Mouse (Mus musculus) 3T3-L1 (cell line): ENCODE data around the gene Tax1bp1.
"Not testable (repeated sequence)": the region's sequence is repeated elsewhere in the genome, so short reads cannot be mapped to it uniquely, and the experiment has no call there.

Source experiments
- DNase-seq: peaks from one replicate; pipeline ENCODE4 v3.0.0-alpha.2; 2015; ENCODE audit warnings: low read depth, low spot score

The Tax1bp1 gene

DNA sequence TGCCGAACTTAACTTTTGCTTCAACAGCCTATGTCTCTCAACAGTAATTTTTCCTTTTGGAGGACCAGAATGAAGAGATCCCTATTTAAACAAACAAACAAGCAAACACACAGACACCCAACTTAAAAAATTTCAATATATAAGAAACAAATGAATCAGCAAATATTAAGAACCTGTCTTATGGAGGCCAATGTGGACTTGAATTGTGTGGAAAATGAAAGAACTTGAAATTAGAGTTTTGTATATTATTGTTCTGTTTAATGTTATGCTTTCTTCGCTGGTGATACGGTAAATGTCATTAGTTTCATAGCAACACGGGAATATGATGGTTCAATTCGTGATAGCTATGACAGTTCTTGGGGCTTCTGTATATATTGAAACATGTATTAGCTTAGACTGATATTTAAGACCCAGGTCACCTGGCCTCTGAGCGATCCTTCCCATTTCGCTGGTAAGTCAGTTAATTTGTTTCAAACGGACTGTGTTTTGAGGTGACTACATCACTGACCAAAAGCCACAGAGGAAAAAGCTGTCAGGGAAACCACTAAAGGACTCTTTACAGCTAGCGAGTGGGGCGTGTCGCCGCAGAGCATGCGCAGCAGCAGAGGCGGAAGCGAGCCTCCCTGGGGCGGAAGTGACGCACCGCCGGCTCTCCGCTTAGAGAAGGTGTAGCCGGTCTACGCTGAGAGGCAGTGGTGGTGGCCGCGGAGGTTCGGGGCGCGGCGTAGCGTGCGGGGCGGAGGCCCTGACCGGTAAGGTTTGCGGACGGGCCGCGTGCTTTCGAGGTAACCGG, at the start of gene Tax1bp1:
Tax1bp1 (plus strand) TSS at position 626 of the 793 bp plus-strand sequence.
- DNase-seq = peak; percentile 95

DNA sequence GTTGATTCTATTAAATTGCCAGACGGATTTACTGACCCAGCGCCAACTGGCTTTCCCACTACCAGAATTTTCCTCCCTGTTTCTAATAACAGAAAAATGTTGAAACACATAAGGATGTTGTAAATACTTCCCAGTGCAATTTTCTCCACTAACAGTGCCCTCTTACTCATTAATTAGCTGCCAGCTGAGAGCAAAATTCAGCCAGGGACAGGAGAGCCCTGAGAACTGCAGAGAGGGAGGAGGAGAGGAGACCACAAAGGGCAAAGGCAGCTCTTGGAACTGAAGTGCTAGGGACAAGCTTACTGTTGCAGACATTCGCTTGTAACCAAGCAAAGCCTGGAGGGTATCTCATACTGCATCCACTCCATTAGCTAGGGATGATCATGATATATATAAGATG, 45.9 kb upstream of the Tax1bp1 start:
- DNase-seq = no peak

DNA sequence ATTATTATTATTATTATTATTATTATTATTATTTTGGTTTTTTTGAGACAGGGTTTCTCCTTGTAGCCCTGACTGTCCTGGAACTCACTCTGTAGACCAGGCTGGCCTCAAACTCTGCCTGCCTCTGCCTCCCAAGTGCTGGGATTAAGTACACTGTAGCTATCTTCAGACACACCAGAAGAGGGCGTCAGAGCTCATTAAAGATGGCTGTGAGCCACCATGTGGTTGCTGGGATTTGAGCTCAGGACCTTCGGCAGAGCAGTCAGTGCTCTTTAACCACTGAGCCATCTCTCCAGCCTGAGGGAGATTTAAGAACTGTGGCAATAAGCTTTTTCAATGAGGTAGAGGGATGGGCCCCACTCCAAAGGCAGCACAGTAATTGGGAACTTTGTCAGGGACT, 43.7 kb upstream of the Tax1bp1 start:
- DNase-seq = not testable (repeated sequence)

DNA sequence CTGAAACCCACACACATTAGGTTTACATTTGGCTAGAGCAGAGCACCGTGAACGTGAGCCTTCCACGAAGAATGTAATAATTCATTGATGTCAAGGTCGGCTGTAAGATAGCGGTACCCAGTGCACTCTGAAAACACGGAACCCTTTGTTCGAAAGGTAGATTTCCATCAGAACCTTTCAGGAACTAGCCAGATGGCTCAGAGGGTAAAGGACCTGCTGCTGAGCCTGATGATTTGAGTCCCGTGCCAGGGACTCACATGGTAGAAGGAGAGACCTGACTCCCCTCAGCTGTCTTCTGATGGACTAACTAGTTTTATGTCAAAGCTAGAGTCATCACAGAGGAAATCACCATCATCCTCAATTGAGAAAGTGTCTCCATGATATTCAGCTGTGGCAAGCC, 41.7 kb upstream of the Tax1bp1 start:
- no peak for DNase-seq

DNA sequence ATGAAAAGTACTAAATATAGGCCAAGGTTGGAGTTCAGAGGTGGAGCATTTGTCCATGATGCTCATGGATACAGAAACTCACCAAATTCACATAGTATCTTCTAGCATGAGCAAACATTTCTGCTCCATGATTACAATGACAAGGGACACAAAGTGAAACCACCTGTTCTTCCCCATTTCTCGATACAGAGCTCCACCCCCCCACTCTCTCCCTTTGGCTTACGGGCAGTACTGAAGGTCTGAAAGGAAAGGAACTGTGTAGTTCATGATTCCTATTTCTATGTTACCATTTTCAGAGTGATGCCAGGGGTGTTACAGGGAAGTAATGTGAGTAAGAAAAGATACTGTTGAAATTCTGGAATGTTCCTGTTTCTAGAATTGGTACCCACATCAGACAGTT, 41.0 kb upstream of the Tax1bp1 start:
- no peak for DNase-seq

DNA sequence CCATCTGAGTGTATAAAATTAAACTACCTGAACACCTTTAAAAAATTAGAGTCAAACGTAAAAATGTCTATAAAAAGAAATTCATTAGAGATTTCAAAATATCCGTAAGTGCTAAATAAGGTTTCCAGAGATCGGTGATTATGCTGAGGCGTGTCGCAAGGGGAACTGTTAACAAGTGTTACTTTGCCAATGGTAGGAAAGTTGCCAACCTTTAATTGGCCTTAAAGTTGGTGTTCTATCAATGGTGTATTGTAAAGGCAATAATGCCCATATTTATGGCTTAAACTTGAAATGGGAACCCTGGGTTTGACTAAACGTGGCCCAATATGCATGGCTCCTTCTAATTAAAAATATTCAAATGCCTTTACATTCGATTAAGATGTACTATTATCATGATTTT, 39.8 kb upstream of the Tax1bp1 start:
- DNase-seq = no peak

DNA sequence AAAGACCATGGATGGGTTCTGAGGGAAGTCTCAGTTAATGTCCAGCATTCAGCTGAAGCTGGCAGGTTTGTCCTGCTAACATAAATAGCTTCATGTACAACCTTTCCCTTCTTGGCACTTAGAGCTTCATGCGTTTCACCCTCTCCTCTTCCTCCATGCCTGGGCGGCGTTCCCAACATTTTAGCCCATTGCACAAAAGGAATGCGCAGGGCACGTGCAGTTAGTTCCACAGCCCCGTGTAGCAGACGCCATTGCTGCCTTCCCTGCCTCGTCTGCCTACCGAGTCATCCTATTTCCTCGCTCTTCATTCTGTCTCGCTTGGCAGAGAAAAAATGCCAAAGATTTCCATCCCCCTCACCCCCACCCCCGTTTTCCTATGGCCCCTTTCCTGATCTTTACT, 39.0 kb upstream of the Tax1bp1 start:
- DNase-seq = no peak

DNA sequence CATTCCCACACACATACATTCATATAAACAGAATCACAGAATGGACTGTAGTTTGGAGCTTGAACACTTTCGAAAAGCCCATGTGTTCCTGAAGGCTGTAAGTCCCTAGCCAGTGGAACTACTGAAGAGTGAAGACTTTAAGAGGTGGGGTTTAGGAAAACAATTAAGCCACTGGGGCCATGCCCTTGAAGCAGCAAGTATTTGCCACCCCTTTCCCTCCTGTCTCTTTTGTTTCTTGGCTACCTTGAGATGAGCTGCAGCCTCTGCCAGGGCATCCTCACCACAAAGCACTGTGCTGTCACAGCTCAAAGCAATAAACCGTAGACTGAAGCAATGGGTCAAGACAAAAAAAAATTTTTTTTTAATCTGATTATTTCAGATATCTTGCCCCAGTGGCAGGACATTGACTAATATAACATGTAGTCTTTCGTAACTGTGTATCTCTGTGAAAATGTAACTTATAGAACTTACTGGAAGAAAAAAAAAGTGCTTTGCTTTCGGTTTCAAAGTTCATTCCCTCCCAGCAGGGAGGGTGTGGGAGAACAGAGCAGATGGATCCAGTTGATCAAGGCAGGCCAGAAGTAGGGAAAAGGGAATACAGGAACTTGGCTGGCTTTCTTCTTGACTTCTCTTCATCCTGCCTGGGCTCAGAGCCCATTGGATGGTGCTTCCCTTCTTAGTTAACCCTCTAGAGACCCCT, 38.2 kb upstream of the Tax1bp1 start:
- peak; percentile 47 for DNase-seq

DNA sequence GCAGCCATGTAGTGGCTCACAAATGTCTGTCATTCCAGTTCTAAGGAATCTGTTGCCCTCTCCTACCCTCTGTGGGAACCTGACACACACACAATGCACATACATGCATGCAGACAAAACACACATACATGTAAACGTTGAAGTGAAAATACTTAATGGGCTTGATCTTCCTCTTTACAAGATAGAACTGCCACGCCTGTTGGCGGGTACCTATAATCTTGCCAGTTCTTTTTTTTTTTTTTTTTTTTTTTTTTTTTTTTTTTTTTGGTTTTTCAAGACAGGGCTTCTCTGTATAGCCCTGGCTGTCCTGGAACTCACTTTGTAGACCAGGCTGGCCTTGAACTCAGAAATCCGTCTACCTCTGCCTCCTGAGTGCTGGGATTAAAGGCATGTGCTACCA, 36.0 kb upstream of the Tax1bp1 start:
- DNase-seq = not testable (repeated sequence)

DNA sequence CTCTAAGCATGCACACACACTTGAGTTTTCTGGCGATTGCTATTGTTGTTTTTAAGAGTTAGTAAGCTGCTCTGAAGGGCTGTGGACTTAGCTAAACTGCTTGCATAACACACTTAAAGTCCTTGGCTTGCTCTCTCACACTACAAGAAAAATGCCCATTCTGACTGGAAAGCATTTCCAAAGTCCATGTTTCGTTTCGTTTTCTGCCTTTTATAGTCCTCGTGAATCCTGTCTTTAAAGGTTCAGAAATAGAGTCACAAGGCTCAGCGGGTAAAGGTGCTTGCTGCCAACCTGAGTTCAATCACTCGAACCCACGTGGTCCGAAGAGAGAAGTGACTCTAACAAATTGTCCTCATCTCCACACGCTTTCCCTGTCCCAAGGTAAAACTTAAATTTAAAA, 34.0 kb upstream of the Tax1bp1 start:
- DNase-seq = no peak

DNA sequence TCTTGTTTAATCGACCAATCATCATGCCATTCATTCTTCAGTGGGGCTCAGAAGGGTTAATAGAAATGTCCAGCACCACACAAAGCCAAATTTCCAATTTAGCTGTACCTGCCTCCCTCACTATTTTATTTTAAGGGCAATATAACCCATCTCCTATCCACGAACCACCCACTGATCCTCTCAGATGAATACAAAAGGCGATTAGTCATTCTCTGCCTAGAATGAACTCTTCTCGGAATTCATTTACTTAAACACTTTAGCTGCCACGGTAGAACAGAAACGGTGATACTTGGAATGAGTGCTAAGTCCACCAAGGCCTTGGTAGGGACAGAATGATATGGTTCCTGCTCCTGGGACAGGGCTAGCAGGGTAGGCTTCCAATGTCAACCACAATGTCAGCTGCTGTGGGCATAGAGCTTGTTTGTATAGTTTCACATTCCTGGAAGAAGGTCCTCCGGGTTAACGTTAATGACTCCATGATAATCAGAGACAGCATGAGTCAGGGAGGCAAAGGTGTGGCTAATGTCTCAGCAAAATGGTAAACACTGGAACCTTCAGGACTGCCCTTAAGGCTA, 33.0 kb upstream of the Tax1bp1 start:
- DNase-seq = no peak

DNA sequence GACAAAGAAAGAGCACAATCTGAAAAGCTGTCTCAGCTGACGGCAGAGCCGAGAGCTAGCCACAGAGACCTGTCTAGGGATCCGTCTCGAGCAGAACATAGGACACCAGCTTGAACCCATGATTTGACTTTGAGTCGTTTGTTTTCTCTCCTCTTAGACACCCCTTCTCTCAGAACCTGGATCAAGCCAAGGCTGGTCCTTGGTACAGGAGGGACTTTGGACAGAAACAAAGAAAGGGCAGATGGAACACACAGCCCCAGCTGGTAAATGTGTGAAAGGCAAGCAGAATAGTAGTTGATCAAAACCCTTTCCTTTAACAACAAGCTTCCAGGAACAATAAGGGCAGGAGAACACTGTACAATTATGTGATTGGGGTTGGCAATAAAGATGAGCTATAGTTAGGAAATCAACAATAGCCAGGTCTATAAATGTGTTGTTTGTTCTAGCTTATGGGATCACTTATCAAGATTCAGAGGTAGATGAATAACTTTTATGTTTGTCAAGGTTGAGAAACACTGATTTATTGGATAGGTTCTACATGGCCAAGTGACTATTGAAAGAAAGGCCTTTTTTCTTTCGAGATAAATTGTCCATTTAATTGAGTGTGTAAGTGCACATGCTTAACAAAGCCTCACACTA, 31.6 kb upstream of the Tax1bp1 start:
- DNase-seq = no peak

DNA sequence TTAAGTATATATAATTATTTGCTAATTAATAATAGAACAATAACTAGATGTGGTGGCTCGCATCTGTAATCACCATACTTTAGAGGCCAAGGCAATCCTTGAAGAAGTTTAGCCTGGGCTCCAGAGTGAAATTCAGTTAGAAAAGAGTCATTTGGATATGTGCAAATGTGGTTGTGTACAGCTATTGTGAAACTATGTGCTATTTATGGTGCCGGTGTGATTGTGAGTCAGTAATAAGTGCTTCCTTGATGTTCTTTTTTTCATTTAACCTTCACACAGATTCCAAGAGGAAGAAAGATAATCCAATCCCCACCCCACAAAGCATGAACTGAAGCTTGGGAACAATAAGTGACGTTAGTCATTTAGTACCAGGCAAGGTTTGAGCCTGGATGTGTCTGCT, 30.9 kb upstream of the Tax1bp1 start:
- no peak for DNase-seq

DNA sequence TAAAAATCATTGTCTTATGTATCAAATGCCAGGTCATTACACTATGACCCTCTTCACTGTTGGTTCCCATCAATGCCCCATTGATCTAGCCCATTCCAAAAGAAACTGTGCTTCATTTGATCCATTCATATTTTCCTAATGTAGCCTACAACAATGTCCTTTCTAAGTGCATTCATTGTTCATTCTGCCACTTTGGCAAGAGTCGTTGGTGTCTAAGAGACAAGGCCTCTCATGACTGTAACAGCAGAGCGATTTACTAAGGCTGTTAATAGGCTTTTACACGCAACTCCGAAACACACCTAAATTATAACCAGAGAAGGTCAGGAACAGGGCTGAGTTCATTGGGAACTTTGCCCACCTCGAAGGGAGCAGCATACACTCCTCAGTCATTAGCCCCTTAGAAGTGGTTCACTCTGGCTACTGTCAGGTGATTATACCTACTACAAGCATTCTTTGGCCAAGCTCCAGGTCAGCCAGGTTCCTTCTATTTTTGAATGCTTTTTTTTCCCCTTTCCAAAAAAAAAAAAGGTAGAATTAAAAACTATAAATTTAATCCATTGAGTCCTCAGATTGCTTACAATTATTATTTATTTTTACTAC, 26.5 kb upstream of the Tax1bp1 start:
- DNase-seq = no peak

DNA sequence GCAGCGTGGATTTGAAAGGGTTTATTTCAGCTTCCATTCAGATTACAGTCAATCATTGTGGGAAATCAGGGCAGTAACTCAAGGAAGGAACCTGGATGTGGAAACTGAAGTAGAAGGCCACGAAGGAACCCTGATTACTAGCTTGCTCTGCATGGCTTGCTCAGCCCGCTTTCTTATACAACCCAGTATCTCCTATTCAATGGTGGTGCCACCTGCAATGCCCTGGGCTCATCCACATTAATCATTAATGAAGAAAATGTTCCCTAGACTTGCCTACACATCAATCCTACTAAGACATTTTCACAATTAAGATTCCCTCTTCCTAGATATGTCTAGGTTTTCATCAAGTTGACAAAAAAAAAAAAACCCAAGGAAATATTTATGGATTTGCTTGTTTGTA, 23.2 kb upstream of the Tax1bp1 start:
- no peak for DNase-seq

DNA sequence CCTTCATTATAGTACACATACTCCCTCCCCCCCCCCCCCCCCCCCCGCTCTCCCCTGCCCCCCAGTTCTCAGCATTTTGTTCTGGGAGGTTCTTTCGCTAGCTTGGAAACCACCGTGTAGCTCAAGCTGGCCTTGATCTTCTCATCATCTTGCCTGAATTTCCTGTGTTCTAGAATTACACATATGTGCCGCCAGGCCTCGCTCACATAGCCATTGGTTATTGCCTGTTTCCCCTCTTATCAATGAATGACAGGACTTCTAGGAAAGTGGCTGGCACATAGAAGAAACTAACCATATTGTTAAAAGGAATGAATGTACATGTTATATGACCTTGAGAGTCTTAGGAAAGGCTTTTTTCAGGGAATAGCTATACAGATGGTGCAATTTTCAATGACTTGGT, 21.7 kb upstream of the Tax1bp1 start:
- no peak for DNase-seq

DNA sequence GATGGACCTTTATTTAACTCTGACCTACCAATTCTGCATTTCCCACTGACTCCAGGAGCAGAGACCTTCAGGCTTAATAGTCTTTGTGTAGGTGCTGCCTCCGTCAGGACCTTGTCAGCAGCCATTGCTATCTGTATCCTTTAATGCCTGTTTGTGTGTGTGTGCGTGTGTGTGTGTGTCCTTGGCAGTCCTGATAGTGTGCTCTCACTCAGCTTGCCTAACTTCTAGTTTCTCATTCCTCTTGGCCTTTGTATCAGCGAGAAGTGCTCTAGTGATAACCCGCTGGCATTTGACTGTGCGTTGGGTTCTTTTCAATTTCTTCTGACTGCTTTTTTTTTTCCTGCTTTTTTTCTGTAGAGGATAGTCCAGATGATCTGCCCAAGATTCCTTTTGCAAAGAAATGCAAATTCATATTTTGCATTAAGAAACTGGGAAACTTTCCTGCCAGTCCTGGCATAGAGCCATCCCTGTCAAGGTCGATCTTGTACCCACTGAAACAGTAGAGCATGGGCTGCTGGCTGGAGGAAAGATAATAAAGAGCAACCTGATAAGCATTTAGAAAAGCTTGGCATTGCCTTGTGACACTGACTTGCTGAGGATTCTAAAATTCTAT, 21.0 kb upstream of the Tax1bp1 start:
- no peak for DNase-seq

DNA sequence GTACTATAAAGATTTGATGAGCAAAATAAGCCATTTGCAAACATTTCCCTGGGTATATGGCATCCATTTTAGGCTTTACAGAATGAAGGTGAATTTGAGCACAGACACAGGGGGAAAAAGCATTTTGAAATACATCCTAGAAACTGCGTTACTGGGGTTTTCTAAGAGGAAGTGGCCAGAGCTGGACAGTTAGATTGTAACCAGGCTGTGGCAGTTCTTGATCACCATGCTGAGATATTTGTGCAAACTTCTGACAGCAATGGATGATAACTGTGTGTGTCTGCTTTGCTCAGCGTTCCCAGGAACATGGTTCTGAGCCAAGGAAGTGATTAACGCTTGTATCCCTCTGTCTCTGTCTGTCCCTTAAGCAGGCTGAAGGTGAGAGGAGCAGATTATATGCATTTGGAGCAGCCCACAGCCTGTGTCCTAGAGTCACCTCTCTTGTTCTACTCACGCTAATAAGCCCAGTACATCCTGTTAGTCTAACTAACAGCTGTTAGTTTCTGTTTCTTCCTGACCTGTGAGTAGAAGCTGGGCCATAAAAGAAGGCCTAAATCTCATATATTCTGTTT, 15.5 kb upstream of the Tax1bp1 start:
- no peak for DNase-seq

DNA sequence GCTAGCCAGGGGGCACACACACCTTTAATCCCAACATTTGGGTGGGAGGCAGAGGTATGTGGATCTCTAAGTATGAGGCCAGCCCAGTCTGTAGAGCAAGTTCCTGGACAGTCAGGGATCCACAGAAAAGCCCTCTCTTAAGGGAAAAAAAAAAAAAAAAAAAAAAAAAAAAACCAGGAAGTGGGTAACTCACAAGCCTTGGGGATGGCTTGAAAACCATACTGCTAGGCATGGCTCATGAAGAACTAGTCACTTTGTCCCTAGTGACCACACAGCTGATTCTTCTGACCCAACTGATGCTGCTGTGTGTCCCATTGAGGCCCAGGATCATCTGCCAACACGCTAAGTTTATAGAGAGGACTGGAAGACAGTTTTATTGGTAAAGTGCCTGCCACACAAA, 14.5 kb upstream of the Tax1bp1 start:
- DNase-seq = no peak

DNA sequence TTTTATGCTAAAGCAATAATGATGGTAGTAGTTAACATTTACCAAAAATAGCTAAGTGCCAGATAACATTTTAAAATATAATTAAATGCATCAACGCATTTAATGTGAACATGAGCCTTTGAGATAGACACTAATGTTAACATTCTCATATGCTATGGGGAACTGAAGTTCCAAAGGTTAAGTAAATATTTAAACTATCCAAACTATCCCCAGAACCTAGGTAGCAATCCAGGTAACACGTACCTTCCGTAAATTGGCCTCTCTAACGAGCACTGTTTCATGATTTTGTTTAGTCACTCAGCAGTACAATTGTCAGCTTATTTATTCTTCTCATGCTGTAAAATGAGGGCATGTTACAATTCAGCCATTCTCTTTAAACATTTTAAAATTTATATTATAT, 13.6 kb upstream of the Tax1bp1 start:
- DNase-seq = no peak

DNA sequence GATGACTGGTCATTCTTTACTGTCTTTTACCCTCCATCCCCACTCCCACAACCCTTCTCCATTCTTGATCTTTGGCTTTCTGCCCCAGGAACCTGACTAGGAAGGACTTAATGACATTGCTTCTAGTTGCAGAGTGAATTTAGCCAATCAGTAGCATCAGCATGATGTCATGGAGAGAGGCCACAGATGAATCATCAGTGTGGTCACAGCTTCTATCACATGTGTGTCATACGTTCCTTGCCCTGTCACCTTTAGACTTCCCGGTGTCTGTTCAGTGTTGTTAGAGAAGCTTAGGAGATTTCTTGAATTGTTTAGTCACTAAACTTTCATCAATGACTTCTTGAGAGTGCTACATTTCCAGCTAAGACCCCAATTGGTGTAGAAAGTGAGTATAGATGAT, 10.3 kb upstream of the Tax1bp1 start:
- DNase-seq = peak; percentile 30
